Mouse (Mus musculus) embryo, embryonic 9.5 days (tissue): ENCODE measurements around the gene Diablo.
"Not testable (repeated sequence)": the region's sequence is repeated elsewhere in the genome, so short reads cannot be mapped to it uniquely, and the experiment has no call there.

Source experiments
- DNase-seq: peaks from one replicate; pipeline ENCODE4 v3.0.0-alpha.2; 2017; ENCODE audit errors: extremely low spot score

Gene Diablo

GRCm38 (mm10) chr5:123523692-123524392 is at the start of gene Diablo:
Gene Diablo, minus strand, starts transcription at chr5:123524176.
- DNase-seq: peak; percentile 98

- no peak for DNase-seq
These were observed 49.4 kb upstream of the Diablo start for GRCm38 (mm10) chr5:123573362-123573761.

DNA sequence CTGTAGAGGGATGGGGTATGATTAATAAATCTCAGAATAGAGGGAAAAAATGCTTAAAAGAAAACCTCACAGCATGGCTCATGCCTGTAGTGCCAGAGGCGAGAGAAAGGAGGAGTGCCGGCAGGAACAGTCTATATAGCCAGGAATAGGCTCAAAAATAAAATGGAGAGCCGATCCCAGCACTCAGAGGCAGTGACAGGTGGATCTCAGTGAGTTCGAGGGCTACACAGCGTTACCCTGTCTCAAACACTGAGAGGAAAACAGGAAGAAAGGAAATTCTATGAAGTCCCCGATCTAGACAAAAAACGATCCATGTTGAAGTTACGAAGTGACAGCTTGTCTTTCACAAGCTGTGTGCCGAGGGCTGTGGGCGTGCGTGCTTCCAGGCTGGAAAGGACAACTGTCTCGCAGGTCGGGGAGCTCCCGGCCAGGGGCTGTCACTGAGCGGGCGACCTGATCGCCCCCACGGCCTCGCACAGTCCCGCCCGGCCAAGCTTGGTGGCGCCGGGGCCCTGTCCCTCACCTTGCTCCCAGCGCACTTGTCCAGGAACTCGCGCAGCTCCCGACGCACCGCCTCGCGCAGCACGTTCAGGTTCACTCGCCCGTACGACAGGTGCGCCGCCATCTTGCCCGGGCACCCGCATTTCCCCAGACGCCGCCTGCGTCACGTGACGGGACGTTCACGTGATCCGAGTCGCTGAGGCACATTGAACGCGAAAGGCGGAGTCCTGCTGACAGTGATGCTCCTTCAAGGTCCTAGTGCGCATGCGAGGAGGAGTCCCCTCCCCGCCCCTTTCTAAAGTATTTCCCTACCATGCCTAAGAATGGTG is 48.6 kb upstream of the Diablo start, which contains the start of gene Vps33a:
Vps33a (minus strand) TSS at position 682 of the 830 bp plus-strand sequence.
- DNase-seq: peak; percentile 98

DNA sequence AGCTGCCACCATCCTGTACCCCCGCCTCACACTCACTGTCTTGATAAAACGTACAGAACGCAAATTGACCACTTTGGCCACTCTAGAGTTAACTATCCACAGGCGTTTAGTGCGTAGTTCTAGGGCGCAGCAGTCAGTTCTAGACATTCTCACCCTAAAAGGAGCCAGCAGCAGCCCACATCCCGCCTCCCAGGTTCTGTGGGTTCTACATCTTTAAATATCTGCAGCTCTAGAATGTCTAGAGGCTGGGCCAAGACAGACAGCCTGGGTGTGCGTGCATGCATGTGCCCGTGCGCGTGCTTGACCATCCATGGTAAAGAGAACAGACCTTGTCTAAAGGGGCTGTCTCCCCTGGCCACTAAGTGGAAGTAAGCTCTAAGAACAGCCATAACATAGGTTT is 37.2 kb upstream of the Diablo start:
- no peak for DNase-seq

DNA sequence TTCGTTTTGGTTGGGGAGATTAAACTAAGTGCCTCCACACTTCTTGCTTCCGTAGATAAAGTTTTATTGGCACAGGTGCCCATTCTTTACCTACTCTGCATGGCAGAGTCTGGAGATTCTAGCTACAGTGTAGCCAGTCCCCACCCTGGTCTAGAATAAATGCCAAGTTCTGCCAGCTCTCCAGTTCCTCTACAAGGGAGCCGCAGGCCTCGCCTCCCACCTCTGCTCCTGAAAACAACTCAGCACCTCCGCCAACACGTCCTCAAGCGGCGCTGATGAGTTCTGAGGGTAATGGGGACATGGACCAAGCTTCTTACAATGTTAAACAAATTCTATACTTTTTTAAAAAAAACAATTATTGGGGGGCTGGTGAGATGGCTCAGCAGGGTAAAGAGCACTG is 35.6 kb upstream of the Diablo start:
- no peak for DNase-seq

- DNase-seq: no peak
These were observed 32.5 kb upstream of the Diablo start for GRCm38 (mm10) chr5:123556451-123556850.

GRCm38 (mm10) chr5:123555693-123556092 is 31.7 kb upstream of the Diablo start:
- no peak for DNase-seq

GRCm38 (mm10) chr5:123533801-123534200 is 9.8 kb upstream of the Diablo start:
- DNase-seq: no peak

- no peak for DNase-seq
These were observed 6.1 kb upstream of the Diablo start for GRCm38 (mm10) chr5:123530056-123530455.

- DNase-seq: no peak
These were observed 4.7 kb upstream of the Diablo start for GRCm38 (mm10) chr5:123528641-123529040.

- DNase-seq: no peak
These were observed 2.0 kb upstream of the Diablo start for GRCm38 (mm10) chr5:123525916-123526495.

- DNase-seq: no peak
These were observed 1.3 kb upstream of the Diablo start, which contains the start of gene Gm49027 for GRCm38 (mm10) chr5:123525281-123525680. Gene Gm49027, minus strand, starts transcription at chr5:123525488.

GRCm38 (mm10) chr5:123524393-123524750 is 396 bp upstream of the Diablo start:
- DNase-seq: no peak

DNA sequence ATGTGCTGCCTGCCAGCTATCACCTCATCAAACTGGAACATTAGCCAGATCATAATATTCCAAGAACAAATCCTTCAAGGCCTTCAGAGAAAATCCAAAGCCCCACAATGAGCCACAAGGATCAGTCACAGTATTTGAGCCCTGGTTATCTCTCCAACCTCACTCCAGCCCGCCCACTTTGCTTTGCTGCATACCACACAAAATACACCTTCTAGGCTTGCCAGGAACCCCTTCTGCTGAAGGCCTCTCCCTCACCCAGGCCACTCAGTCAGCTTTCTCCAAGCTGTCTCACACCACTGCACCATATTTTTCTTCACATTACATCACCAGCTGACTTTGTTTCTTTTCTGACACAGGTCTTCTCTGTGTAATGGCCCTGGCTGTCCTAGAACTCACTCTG is 1.8 kb downstream of the Diablo start:
- DNase-seq: no peak

DNA sequence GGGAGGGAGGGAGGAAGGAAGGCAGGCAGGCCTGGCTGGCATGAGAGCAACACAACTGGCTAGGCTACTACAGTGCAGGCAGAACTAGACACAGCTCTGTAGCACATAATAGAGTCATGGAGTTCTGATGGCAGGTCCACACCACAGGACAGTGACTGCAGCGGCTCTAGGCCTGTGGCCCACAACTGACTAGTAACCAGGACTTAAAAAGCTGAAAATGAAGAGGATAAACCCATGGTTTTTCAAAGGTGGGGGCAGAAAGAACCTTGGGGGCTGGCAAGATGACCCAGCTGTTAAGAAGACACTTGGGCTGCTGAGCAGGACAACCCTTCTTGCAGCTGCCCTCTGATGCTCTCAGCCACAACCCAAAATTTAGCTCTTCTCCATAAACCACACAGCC is 2.4 kb downstream of the Diablo start:
- DNase-seq: no peak

- DNase-seq: no peak
These were observed 3.3 kb downstream of the Diablo start for GRCm38 (mm10) chr5:123520666-123521065.

GRCm38 (mm10) chr5:123514871-123515270 is 9.1 kb downstream of the Diablo start:
- no peak for DNase-seq

DNA sequence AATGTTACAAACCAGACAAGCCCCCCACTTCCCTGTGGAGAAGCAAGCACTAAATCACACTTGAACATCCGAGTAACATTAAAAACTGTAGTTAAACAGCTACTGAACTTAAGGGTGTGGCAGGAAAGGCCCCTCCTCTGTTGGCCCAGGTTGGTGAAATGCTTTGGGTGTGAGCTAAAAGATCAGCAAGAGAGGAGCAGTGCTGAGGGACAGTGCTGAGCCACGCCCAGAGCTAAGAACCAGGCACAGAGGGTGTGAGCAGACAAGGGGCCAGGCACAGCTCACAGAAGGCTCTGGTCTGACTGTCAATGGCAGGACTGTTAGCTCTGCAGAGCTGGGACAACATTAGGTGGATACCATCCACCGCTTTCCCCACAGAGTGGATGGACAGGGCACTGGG is 11.9 kb downstream of the Diablo start:
- DNase-seq: no peak

DNA sequence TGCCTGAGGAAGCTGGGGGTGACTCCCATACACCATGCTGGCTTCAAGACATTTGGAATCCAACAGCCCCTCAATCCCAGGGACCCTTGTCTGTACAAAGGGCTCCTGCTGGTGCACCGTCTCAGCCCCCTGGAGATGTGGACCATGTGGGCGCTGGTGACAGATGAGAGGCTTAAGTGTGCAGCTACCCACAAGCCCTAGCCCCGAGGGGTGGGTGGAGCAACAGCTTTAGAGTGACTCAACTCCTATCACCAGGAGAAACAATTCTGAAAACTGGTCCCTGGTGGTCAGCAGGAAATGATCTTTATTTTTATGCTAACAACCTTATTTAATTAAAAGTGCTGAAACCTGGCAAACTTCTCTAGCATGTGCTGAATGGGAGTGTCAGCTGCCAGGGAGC is 12.6 kb downstream of the Diablo start:
- not testable (repeated sequence) for DNase-seq

DNA sequence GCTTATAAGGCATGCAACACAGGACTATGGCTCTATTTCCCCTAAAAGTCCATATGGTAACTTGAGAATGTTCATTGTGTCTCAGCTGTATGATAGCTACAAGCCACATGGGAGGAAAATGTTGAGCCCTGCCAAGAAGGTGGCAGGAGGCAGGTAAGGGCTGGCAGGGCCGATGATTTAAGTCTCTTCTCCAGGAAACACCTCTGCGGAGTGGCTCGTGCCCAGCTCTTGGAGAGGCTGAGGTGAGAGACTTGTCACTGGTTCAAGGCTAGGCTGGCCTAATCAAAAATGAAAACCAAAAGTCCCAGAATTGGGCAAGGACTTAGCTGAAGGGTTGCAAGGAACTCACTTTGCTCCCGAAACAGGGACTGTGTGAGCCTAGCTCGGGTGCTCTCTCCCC is 13.8 kb downstream of the Diablo start, which contains the start of gene B3gnt4:
B3gnt4 (plus strand) TSS at position 301 of the 400 bp plus-strand sequence.
- no peak for DNase-seq

DNA sequence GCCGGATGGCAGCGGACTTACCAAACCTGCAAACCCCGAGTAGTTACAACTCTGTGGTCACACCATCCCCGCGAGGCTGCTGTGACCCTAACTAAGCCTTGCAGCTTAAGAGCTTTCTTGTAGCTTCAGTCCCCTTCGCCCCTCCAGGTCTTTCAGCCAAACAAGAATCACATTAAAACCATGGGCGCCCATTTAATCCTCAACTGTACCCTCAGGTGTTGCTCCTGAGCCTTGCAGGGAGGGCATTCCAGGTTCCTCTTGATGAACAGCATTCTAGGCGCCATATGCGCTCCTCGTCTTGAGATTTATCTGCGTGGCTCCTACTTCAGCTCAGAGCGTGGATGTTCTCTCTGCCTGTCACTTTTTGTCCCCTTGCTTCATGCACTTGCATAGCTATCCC is 15.1 kb downstream of the Diablo start:
- peak; percentile 21 for DNase-seq

GRCm38 (mm10) chr5:123507936-123508723 is 15.8 kb downstream of the Diablo start:
- peak; percentile 92 for DNase-seq
